Mouse (Mus musculus): Measurements from ENCODE around the gene Erich2. TPM values are rescaled to one million over a fixed set of nuclear protein-coding genes. Genes with fewer than 3 reads are reported as not detected.

Erich2 gene
- total RNA-seq, 1 experiment from 2014 or later: not detected

DNA sequence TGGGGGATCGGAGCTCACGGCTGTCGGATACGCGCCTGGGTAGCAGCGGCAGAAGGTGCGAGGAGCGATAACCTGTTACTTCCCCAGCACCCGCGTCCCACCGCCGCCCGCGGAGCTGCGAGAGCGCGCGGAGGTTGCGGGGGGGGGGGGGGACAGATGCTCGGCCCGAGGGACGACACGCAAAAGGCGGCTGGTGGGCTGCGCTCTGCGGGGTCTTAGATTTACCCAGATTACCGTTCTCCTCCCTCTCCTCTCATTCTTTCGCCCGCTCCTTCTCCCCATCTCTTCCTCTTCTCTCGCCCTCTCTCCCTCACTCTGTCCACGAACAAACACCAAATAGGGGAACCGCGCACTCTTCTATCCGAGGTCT is 54.0 kb downstream of the Erich2 start:
- no peak for DNase-seq

DNA sequence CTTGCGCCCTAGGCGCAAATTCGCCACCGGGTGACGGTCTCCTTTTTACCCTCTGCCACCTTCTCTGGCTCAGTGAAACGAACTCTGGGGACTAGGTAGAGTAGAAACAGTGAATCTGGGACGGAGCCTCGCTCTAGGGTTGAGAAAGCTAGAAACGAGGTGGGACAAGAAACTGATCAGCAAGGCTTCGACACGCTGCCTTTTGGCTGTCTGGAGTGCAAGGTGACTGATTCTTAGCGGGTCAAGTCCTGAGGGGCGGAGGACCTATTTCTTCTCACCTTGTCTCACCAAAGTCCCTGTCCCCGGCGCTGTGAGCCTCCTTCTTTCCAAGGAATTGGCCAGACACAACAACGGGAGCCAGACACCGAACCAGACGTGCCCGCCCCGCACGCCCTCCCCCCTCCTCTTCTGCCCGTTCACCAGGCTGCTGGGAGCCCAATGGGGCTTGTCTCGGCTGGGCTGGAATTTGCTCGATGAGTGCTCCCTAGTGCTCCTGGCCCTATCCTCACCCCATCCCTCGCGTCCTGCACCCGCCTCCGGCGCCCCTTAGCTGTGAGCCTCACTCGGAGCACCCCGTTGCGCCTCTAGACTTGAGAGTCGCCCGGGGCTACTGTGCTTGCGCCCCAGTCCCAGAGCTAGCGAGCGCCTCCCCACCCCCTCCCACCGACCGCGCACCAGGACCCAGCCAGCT is 54.5 kb downstream of the Erich2 start:
- no peak for DNase-seq

DNA sequence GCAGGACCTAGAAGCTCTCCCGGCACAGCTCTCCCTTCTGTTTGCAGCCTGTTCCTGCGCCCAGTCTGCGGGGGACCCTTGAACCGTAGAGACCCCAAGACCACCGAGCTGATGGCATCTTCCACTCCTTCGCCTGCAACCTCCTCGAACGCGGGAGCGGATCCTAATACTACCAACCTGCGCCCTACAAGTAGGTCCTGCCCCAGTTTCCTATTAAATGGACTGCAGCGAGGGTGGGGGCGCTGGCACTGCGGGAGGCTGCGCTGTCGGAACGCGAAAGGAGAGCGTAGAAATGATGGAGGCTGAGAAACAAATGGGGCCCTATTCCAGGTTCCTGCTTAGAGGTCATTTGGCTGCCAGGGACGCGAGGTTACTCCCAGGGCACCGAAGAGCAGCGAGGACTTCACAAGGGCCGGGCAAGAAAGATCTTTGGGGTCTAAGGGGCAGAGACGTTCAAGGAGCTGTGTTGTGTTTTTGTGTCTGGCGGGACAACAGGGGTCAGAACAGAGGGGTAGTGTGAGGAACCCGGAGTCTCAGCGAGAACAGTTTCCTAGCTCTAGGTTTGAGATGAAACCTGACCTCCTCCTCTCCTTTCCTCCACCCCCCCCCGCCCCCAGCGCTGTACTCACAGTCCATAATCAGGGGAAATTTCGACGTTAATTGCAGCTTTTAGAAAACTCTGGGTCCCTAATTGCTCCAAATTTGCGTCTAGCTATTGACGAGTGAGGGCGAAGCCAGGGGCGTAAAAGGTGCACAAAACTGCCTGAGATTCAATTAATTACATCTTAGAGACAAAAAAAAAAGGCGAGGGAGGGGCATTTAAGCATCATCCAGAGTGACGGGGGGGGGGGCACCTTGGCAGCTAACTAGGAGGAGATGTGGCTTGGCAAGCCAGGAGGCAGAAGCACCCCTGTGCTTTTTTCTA is 55.4 kb downstream of the Erich2 start:
- DNase-seq: no peak

DNA sequence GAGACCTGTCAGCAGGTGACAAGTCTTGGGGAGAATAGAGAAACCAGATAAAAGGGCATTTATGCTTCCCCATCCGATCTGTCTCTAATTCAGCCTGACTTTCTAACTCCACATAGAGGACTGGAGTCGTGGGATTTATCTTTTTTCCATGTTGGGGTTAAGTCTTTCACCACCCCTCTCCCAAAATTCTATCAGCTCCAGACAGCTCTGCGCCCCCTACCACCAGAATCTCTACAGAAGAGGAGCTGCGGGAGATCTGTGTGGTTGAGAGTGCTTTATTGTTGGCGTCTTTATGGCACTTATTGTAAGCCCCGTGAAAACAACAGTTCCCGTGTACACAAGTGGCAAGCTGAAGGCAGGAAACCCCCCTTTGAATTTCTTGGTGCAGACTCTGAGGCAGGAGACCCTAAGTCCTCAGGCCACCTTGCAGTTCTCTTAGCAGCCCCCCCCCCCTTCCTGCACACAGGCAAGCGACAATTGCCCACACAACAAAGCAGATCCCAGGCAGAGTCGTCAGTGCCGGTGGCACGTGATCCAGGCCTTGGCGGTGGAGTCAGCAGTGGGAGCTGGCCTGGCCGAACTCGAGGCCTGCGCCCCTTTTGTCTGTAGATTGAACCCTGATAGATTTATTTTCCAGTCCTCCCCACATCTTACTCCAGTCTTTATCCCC is 56.2 kb downstream of the Erich2 start:
- DNase-seq: no peak

DNA sequence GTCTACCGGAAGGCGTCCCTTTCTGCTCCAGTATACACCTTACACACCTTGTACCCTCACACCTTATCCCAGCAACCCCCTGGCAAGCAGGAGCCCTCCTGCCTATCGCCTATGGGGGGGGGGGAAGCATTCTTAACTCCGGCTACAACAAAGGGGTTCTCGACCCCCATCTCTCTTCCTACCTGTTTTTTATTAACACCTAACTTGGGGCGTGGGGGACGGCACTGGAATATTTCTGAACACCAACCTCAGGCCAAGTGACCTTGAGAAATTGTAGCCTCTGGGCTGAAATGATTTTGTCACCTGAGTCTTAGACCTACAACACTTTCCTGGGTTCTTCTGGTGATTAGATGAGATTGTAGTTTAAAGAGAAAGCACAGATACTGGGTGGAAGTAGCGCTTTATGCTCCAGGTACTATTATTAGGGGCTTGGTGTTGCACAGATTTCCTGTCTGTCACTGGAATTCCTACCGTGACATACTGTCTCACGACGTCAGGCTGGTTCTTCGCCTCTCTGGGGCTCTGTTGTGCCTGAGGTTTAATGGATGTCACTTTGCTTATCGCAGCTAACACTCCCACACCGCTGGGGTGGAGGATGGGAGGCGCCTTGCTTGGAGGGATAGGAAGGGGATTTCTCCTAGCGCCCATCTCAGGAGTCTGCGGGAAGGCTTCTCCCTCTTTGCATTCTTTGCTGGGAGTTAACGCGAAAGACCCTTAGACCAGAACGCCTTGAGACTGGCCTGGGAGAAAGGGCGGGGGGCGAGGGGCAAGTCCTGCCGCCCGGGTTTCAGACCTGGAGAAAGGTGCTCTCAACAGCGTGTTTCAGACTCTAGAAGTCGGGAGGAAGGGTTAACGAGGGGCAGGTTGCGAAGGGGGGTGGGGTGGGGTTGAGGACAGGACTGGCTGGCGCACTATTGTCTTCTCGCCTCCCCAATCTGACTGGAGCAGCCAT is 57.3 kb downstream of the Erich2 start:
- no peak for DNase-seq

DNA sequence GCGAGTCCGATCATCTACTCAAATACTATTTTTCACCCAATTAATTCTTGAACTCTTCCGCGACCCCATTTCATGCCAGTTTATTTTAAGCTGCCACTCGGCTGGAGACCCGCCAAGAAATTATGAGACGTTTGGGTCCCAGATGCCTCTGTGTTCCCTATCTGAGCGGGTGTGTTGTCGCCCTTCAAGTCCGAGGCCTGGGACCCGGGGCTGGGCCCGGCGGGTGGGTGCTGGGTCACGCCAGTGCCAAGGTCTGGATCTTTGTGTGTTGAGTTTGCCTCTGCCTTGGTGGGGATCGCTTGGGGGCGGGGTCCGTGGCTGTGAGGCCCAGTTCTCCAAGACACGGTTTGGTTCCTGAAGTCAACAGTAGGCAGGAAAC is 58.0 kb downstream of the Erich2 start:
- no peak for DNase-seq

DNA sequence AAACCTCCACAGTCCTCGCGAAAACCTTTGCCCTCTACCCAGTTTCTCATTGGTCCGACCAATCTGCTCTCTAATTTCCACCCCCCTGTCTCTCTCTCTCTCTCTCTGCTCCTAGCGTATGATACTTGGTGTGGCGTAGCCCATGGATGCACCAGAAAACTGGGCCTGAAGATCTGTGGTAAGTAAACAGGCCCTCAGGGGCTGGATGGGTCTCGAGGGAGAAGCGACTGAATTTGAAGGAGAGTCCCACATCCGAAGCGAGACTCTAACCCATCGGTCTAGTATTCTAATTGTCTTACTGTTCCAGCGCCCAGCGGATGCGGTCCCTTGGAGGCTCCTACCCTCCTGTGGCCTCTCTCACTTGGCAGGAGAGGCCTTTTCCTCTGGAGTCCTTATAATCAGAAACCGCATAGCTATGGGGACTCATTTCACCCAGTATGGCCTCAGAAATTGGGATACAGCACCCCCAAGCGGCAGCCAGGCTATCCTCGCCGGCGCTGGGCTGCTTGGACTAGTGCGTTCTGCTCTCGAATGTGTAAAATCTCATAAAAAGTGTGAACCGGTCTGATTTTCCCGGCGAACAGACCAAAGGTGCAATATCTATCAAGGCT is 58.6 kb downstream of the Erich2 start:
- DNase-seq: peak; percentile 81

DNA sequence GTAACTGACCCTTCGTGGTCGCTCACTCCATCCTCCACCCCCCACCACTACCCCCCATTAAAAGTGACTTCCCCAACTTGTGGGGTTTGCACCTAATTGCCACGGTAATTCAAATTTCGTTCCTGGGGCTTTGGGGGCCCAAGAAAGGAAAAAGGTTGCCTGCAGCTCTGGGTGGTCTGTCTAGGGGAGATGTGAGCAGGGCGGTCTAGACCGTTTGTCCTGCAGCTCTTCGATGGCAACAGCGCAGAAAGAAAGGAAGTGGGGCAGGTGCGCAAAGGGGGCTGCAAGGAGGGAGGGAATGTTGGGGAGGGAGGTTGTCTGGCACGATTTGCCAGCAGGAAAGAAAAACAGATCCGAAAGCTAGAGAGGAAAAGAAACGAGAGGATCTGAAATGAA is 59.1 kb downstream of the Erich2 start:
- DNase-seq: no peak

DNA sequence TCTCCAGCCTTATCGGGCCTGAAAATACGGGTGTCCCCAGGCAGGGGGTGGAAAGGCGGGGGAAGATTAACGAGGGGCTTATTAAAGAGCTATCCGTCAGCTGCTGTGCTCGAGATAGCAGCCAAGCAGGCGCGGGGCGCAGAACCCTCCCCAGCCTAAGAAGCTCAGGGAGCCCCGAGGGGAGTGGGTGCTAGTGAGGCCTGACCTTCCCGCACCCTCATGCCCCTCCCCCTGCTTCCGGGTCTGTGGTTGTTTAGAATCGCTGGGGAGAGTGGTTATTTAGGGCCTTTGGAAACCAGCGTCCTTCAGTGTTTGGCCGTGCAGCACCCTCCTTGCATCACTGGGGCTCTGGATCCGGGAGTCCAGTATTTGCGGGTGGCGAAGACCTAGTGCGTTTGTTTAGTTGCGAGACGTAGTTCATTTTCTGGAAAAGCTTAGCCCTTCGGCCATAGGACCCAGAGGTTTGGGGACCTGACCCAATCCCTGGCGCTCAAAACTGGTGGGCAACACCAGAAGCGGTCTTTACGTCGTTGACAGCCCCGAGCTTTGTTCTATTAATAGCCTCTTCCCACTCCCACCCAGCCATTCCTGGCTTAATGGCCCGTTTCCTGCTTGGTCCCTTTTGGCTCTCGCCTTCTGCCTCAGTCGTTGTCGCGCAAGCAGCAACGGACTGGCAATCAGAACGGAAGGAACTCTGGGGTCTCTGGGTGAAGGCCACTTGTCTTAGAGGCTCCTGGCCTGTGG is 59.8 kb downstream of the Erich2 start:
- DNase-seq: no peak

DNA sequence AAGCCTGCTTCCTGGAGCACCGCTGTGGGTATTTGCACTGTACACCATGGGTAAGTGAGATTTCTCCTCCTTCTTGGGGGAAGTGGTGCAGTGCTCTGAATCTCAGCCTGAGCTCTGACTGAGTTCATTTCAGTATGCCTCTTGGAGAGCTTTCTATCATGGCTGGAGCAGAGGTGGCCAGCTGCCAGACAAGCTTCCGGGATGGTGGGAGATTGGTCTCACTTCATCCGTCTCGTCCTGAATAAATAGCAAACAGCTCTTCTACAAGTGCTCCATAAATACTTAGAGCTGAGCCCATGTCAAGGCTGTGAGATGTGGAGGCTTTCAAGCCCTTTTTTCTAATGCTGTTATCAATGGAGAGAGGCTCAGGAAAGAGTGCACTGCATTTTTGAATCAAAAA is 63.1 kb downstream of the Erich2 start:
- no peak for DNase-seq

DNA sequence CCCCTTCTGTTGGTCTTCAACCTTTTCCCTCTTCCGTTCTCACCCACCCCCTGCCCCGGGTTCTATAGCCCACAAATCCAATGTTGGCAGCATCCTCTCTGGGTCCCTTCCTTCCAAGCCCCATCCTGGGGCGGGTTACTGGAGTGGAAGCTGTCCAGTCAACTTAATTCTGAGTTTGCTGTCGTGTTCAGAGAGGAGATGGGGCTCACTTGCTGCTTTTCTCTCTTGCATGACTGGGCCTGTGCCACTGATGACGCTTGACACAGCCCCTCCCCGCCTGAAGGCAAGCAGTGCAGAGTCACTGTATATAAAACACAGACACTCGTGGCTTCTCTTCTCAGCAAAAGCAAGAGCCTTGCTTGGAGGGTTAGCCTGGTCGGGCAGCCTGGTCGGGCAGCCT is 63.6 kb downstream of the Erich2 start:
- no peak for DNase-seq

DNA sequence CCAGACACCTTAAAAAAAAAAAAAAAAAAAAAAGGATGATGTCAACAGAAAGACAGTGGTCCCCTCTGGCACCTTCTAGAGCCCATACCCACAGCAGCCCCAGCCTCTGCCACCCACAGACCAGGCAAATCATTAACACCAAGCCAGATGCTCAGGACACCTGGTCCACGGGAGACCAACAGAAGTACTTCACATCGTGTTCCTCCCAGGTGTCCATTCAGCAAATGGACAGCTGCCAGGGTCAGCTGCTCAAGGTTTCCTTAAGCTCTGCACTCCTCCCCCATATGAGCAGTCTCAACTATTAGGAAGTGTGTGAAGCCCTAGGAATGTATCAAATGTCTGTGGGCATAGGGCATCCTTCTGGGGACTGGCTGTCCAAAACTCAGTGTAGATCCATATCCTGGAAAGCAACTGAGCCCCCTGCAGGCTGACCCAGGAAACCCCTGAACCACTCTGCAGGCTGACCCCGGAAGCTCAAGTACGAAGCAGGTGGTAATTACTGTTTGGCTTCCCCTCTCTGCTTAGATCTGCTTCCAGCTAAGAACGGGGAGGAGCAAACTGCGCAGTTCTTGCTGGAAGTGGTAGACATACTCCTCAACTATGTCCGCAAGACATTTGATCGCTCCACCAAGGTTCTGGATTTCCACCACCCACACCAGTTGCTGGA is 65.1 kb downstream of the Erich2 start:
- DNase-seq: no peak

DNA sequence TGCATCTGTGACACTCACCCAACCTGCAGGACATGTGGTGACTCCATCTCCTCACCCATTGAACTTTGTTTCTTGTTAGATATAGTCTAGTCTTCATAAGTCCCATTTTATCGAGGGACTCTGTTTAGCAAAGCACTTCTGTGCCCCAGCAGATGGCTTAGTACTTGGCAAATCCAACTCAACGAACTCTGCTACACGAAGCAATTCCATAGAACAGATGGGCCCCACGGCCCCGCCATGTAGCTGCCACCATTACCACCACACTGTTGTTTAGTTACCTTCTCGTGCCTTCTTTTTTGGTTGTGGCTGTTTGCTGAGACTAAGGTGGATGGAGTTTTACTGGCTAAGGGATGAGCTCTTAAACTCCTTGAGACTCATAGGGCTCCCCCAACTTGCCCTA is 79.6 kb downstream of the Erich2 start:
- no peak for DNase-seq

Other genes with a start within 250 kb of the Erich2 start
- gene Sp5, start 33.9 kb upstream of the Erich2 start, total RNA-seq (2021): 2.0 and 3.5 TPM in 2 replicates
- 0.89 and 1.3 TPM in 2 replicates for gene Gad1, start 44.3 kb downstream of the Erich2 start, total RNA-seq (2021)
- gene Gorasp2, start 152.8 kb downstream of the Erich2 start, total RNA-seq (2021): 97.4 and 103 TPM in 2 replicates
- gene Gm26558, start 153.3 kb downstream of the Erich2 start, total RNA-seq (2021): not detected in 2 replicates

All from adrenal gland, postnatal 14 days (tissue).